Mouse (Mus musculus): ENCODE measurements around the gene Cask. TPM values are rescaled to one million over a fixed set of nuclear protein-coding genes. Genes with fewer than 3 reads are reported as not detected.

Gene Cask
- polyA plus RNA-seq, 1 experiment = 34.7 TPM

DNA sequence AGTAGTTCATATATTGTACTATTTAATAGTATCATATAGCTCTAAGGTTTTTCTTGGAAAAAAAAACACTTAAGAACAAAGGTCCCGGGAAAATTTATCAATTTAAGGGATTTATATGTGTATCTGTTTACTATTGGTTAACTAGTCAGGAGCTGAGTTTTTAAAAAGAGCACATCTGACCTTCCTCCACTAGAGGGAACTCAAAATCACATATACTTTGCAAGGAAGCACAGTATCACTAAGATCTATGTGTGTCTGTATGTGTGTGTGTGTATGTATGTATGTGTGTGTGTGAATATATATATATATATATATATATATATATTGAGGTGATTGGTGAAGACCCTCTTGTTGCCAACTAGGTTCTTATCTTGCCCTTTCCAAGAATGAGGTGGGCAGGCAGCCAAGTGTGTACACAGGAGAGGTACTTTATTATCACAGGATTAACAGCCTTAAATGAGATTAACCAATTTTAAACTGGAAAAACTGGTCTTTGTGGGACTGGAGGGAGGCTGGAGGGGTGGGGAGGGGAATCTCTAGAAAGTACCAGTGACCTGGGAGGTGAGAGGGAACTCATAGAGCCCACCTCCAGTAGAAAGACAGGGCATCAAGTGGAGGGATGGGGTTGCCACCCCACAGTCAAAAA lies 121.2 kb downstream of the Cask start:
- no peak overlapping the region for H3K9ac ChIP-seq (ENCODE audit: low read depth, poor library complexity, severe bottlenecking)
- H3K4me1 ChIP-seq (ENCODE audit: control insufficient read depth, insufficient read depth, low read length) = no peaks in the 10 kb centered on the region
- H3K27ac ChIP-seq (ENCODE audit: insufficient read depth, low read length) = no peak overlapping the region
- no peaks in the 10 kb centered on the region for H3K9me3 ChIP-seq (replicated peaks; ENCODE audit: control insufficient read depth, insufficient read depth, low read length, poor library complexity, severe bottlenecking)
- H3K36me3 ChIP-seq (ENCODE audit: control insufficient read depth, insufficient read depth, low read length, poor library complexity, severe bottlenecking) = no peaks in the 10 kb centered on the region
- no peaks in the 10 kb centered on the region for H3K27me3 ChIP-seq (ENCODE audit: control insufficient read depth, insufficient read depth, low read length, poor library complexity, severe bottlenecking)
- H3K4me3 ChIP-seq (ENCODE audit: low read depth, low read length) = no peak overlapping the region
- TF ChIP-seq POLR2A (IDR thresholded peaks at IDR 0.05; ENCODE audit: insufficient read depth, low read length) (no peak), EP300 (IDR thresholded peaks at IDR 0.05; ENCODE audit: insufficient read depth, low read depth, low read length) (no peak), CTCF (IDR thresholded peaks at IDR 0.05; ENCODE audit: low read depth, low read length) (no peak)

DNA sequence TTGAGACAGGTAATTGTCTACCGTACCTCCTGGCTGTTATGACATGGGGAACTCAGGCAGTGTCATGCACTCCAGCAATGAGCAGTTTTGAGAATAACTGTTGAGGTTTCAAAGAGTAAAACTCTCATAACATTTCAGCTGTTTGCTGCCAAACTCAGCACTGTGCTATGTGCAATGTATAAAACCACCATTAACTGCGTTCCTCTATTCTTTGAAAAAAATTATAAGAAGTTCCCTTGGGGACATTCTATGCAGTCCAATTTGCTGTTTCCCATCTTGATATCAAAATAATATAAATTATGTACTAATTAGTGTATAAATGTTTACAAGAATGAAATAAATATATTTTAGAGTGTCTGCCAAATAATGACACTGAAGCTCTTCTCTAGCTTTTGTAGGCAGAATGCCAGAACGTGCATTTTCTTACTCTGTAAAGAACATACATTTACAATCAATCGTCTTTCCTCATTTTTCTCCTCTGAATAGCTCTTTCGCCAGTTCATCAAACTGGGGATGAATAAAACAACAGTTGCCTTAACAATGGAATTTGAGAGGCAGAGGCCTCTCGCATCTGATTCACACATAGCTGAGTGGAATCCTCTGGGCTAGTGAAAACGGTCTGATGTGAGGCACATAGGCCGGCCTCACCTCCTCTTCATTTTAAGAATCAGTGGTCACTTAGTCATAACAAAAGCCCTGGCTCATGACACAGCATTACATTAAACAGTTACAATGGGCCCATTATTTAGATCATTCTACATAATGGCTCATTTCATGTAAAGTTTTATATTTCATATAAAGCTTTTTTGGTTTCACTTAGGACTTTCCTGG lies 125.4 kb downstream of the Cask start:
- Histone ChIP-seq H3K4me3 (ENCODE audit: low read depth, low read length) (no peak overlapping the region), H3K4me1 (ENCODE audit: control insufficient read depth, insufficient read depth, low read length) (no peaks in the 10 kb centered on the region), H3K9me3 (replicated peaks; ENCODE audit: control insufficient read depth, insufficient read depth, low read length, poor library complexity, severe bottlenecking) (no peaks in the 10 kb centered on the region), H3K9ac (ENCODE audit: low read depth, poor library complexity, severe bottlenecking) (no peak overlapping the region), H3K27ac (ENCODE audit: insufficient read depth, low read length) (no peak overlapping the region), H3K27me3 (ENCODE audit: control insufficient read depth, insufficient read depth, low read length, poor library complexity, severe bottlenecking) (no peaks in the 10 kb centered on the region), H3K36me3 (ENCODE audit: control insufficient read depth, insufficient read depth, low read length, poor library complexity, severe bottlenecking) (no peaks in the 10 kb centered on the region)
- TF ChIP-seq EP300 (IDR thresholded peaks at IDR 0.05; ENCODE audit: insufficient read depth, low read depth, low read length) (no peak), POLR2A (IDR thresholded peaks at IDR 0.05; ENCODE audit: insufficient read depth, low read length) (no peak), CTCF (IDR thresholded peaks at IDR 0.05; ENCODE audit: low read depth, low read length) (no peak)

DNA sequence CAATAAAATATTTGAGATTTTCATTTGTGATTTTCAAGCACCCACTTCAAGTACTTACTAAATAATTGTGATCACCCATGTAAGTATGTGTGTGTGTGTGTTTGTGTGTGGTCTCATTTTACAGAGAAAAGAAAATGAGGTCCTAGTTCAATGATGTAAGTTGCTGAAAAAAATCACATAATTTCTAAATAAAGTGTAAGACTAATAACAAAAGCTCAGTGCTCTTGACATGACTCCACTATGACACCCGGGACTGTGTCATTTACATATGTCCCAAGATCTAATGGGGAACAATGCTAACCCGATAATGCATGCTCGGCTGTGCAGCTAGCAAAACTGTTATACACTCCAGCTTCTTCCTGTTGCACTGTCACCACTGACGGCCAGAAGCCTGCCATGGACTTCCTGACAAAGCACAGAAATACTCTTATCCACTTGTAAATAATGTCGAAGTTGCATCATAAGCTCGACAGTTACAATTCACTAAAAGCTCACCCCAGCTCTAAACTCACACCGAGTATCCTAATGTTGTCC lies 130.8 kb downstream of the Cask start:
- H3K4me3 ChIP-seq (ENCODE audit: low read depth, low read length) = no peak overlapping the region
- H3K9ac ChIP-seq (ENCODE audit: low read depth, poor library complexity, severe bottlenecking) = no peak overlapping the region
- TF ChIP-seq POLR2A (IDR thresholded peaks at IDR 0.05; ENCODE audit: insufficient read depth, low read length) = no peak
- no peak for TF ChIP-seq EP300 (IDR thresholded peaks at IDR 0.05; ENCODE audit: insufficient read depth, low read depth, low read length)
- no peak for TF ChIP-seq CTCF (IDR thresholded peaks at IDR 0.05; ENCODE audit: low read depth, low read length)
- H3K36me3 ChIP-seq (ENCODE audit: control insufficient read depth, insufficient read depth, low read length, poor library complexity, severe bottlenecking) = no peaks in the 10 kb centered on the region
- no peaks in the 10 kb centered on the region for H3K27me3 ChIP-seq (ENCODE audit: control insufficient read depth, insufficient read depth, low read length, poor library complexity, severe bottlenecking)
- no peaks in the 10 kb centered on the region for H3K4me1 ChIP-seq (ENCODE audit: control insufficient read depth, insufficient read depth, low read length)
- no peaks in the 10 kb centered on the region for H3K9me3 ChIP-seq (replicated peaks; ENCODE audit: control insufficient read depth, insufficient read depth, low read length, poor library complexity, severe bottlenecking)
- no peak overlapping the region for H3K27ac ChIP-seq (ENCODE audit: insufficient read depth, low read length)

DNA sequence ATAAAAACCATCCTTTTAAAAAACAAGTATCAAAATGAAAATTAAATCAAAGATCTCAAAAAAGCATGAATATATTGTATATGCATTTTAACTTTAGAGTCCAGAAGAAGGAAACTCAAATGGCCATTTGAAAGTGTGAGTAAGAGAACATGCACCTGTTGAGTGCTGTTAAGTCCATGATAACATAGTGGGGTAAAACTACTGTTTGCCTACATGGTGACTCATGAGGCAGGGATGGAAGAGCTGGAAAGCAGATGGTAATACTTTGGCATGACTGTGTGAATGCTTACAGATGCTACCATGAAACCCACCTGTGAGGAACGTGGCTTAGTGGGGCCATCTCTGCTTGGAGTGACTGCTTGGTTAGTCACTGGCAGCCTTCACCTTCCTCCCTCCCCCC lies 132.9 kb downstream of the Cask start:
- H3K9ac ChIP-seq (ENCODE audit: low read depth, poor library complexity, severe bottlenecking) = no peak overlapping the region
- no peaks in the 10 kb centered on the region for H3K4me1 ChIP-seq (ENCODE audit: control insufficient read depth, insufficient read depth, low read length)
- TF ChIP-seq CTCF (IDR thresholded peaks at IDR 0.05; ENCODE audit: low read depth, low read length) = no peak
- TF ChIP-seq POLR2A (IDR thresholded peaks at IDR 0.05; ENCODE audit: insufficient read depth, low read length) = no peak
- TF ChIP-seq EP300 (IDR thresholded peaks at IDR 0.05; ENCODE audit: insufficient read depth, low read depth, low read length) = no peak

DNA sequence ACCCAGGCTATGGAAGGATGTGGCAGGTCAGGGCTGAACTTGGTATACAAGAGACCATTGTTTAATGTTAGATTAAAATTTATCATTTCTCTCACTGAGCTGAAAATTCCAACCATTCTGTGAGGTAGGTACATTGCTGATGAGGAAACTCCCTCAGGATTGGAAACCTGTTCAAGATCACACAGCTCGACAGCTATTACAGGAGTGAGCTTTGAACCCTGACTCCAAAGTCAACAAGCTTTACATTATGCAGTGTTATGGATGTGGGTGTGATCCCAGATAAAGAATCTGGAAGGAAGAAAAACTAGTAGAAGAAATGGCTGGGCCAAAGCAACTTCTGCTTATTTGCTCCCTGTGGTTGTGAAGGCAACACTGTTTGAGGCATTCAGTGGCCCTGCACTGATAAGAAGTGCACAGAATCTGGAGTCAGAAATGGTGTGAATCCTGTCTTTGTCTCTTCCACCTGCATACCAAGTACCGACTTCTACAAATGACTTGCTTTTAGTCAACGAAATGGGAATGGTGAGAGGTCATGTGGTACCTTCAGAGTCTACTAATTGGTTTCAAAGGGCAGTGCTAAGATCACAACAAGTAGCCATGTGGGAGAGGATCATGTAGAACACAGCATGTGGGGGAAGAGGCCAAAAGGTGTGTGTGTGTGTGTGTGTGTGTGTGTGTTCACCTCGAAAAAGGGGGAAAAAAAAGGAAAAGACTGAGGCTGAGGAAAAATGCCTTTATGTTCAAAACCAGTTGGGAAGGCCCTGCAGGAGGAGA lies 134.2 kb downstream of the Cask start:
- Histone ChIP-seq H3K36me3 (ENCODE audit: control insufficient read depth, insufficient read depth, low read length, poor library complexity, severe bottlenecking) (no peaks in the 10 kb centered on the region), H3K4me3 (ENCODE audit: low read depth, low read length) (no peak overlapping the region), H3K27me3 (ENCODE audit: control insufficient read depth, insufficient read depth, low read length, poor library complexity, severe bottlenecking) (no peaks in the 10 kb centered on the region), H3K9me3 (replicated peaks; ENCODE audit: control insufficient read depth, insufficient read depth, low read length, poor library complexity, severe bottlenecking) (no peaks in the 10 kb centered on the region), H3K27ac (ENCODE audit: insufficient read depth, low read length) (no peak overlapping the region), H3K9ac (ENCODE audit: low read depth, poor library complexity, severe bottlenecking) (no peak overlapping the region), H3K4me1 (ENCODE audit: control insufficient read depth, insufficient read depth, low read length) (no peaks in the 10 kb centered on the region)
- TF ChIP-seq POLR2A (IDR thresholded peaks at IDR 0.05; ENCODE audit: insufficient read depth, low read length) = no peak
- no peak for TF ChIP-seq CTCF (IDR thresholded peaks at IDR 0.05; ENCODE audit: low read depth, low read length)
- TF ChIP-seq EP300 (IDR thresholded peaks at IDR 0.05; ENCODE audit: insufficient read depth, low read depth, low read length) = no peak

More for the DNA sequence above, 132.9 kb downstream of the Cask start:
- Histone ChIP-seq H3K36me3 (ENCODE audit: control insufficient read depth, insufficient read depth, low read length, poor library complexity, severe bottlenecking) (no peaks in the 10 kb centered on the region), H3K27ac (ENCODE audit: insufficient read depth, low read length) (no peak overlapping the region), H3K4me3 (ENCODE audit: low read depth, low read length) (no peak overlapping the region), H3K9me3 (replicated peaks; ENCODE audit: control insufficient read depth, insufficient read depth, low read length, poor library complexity, severe bottlenecking) (no peaks in the 10 kb centered on the region), H3K27me3 (ENCODE audit: control insufficient read depth, insufficient read depth, low read length, poor library complexity, severe bottlenecking) (no peaks in the 10 kb centered on the region)
